Mouse (Mus musculus) cerebellum, adult 8-10 months (tissue): ENCODE measurements around the gene Fbxo41.
"Not testable (repeated sequence)": the region's sequence is repeated elsewhere in the genome, so short reads cannot be mapped to it uniquely, and the experiment has no call there.

Experiments
- DNase-seq: peaks from one replicate; pipeline ENCODE4 v3.0.0; 2022

Fbxo41 gene

DNA sequence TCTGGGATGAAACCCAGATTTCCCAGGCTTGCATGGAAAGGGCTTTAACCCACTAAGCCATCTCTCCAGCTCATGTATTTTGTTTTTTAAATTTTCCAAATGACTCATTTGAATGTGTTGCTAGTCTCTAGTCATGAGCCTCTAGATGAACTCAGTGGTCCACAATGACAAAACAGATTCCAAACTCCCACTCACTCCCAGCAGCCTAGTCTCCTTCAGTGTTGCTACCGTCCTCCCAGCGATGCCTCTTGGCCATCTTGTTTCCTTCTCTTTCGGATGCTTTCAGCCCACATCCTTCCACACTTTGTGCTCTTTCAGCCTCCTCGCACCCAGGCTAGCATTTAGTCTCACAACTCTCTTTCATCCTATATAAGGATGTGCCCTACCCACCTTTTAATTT, 12.5 kb downstream of the Fbxo41 start:
- DNase-seq, result no peak

DNA sequence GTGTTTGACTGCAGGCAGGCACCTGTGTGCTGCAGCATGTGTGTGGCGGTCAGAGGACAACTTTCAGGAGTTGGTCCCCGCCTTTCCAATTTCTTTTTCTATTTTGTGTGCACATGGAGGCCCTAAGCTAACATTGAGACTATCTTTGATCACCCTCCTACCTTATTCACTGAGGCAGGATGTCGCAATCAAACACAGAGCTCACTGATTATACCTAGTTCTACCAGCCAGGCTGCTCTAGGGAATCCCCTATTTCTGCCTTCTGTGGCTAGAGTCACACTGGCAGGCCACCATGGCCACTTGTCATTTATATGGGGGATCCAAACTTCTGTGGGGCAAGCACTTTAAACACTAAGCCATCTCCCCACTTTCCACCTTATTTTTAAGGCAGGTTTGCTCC, 13.1 kb downstream of the Fbxo41 start:
- no peak for DNase-seq

DNA sequence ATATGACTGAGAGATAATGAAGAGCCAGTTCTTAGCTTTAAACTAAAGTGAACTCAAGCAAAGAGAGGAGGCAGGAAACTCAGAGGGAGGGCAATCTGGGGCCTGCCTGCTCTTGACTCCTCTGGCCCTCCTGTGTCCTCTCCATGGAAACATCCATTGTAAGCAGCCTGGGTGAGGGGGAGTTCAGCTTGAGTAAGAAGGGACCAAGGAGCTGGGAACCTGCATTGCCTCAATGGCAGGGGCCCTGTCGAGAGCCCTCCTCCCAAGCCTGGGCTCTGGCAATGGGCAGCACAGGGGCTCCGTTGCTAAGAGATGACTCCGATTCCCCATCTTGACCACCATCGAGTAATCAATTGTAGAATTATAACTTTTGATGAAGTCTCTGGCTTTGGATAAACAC, 14.3 kb downstream of the Fbxo41 start:
- DNase-seq, result no peak

DNA sequence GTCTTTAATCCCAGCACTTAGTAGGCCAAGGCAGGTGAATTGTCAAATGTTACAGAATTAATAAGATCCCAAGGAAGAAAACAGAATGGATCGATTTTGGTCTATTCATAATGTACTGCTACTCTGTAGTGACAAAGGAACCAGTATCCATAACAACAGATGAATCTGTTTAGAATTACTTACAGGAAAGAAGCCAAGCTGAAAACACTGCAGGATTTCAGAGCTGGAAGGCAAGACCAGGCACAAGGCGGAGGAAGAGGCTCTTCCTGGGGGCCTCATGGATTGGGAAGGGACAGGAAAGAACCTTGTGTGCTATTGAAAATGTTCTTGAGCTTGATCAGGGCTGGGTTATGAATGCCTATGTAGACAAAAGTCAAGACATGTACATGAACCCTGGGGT, 17.1 kb downstream of the Fbxo41 start:
- DNase-seq, result no peak

DNA sequence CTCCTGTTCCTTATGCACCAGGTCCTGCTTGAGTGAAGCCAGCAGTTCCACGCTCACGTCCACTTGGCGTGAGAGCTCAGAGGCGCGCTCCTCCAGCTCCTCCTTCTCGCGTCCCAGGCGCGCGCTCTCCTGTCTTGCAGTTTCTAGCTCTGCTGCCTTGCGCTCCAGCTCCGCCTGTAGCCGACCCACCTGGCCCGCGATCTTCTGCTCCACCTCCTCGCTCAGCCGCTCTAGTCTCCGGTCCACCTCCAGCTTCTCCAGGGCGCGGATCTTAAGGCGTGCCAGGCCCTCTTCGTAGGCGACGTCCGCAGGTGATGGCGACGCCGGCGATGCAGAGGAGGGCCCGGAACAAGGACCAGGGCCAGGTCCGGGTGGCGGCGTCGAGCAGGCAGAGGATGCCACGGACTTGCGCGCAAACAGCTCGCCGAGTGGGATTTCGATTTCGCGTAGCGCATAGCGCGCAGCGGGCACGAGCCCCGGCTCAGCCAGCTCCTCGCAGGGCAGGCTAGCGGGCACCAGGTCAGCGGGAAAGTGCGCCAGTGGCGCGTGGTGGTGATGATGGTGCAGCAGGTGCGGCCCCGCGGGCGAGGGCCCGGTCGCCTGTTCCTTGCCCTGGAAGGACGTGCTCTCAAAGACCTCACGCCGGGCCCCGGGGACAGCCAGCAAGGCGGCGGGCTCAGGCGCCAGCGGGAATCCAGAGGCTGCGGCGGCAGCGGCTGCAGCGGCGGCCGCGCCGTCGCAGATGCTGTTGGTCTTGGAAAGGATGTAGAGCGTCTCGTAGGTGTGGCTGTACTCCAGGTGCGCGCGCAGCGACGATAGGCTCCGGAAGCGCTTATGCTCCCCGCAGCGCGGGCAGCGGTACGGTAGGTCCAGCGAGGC, 18.7 kb downstream of the Fbxo41 start:
- DNase-seq, result peak; percentile 40

DNA sequence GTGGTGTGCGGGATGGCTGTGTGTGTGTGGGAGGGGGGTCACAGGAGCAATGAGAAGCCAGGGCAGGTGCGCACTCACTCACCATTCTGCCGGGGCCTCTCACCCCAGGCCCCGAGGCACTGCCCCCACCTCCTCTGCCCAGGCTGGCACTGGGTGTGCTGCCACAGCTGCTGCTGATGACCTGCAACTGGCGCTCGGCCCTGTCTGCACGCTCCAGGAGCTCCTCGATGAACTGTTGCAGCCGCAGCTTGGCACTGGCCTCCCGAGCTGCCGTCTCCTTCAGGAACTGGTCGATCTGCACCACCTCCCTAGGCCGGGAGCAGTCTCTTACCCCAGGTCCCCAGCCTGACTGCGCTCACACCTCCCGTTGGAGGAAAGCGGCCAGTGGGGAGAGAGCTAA, 22.1 kb downstream of the Fbxo41 start:
- DNase-seq, result no peak

DNA sequence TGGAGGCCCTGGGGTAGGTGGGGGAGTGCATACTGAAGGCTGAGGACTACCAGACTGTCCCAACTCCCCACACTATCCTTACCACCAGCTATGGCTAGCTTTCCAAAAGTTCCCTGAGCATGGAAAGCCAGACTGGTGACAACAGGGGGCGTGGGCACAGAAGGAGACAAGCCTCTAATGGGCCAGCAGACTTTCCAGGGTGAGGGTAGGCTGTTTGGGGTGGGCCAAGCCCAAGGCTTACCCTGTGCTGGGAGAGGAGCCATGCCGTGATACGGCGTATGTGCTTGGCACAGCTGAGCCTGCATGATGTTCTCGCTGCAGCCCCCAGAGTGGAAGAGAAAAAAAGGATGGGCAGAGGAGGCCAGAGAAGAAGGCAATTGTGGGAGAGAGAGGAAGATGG, 22.8 kb downstream of the Fbxo41 start:
- no peak for DNase-seq

DNA sequence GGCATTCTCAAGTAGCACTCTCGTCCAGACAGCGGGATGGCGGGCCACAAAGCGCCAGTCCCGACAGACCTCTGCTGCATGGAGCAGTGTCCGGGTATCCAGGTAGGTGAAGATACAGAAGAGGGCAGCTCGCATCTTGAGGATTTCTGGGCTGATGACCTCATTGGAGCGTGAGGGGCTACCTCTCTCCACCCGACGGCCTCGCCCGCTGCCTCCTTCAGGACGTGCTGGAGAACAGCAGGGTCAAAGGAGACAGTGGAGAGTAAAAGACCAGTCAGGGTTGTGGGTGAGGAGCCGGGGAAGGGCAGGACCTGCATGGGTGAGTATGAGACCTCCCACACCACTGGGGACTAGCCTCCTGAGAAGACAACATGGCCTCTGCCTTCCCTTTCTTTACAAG, 24.4 kb downstream of the Fbxo41 start:
- DNase-seq, result no peak

DNA sequence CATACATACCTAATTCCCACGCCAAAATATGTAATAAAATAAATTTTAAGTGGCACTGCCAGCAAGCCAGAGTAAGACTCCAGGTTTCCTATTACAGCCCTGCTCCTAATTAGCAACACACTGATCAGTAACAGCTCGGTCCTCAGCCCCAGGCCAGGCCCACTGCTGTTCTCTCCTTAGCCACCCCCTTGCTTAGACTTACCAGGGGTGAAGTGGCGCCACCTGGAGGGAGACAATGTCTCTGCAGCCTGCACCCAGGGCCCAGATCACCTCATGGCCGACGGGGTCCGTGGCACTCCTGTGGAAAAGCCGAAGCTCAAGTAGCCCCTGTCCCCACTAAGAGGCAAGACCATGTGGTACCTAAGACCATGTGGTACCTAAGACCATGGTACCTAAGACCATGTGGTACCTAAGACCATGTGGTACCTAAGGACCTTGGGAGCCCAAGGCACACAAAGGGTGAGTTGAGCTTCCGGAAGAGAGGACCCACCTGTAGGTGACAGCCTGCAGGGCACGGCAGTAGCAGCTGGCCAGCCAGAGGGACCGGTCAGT, 25.4 kb downstream of the Fbxo41 start:
- DNase-seq, result no peak

DNA sequence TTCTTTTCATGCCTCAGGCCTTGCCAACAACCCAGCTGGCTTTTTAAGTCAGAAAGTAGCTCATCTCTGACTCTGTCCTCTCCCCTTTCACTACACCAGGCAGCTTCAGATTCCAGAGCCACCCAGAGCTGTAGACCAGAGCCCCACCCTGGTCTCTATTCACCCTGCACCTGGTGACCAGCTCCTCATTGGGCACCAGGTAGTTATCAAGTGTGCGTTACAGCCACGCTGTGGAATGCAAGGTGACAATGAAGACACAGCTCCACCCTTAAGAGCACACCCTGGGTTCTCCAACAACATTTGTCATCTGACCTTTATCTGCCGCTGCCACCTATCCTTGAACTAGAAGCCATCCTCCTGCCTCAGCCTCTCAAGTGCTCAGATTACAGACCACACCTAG, 27.2 kb downstream of the Fbxo41 start:
- DNase-seq, result no peak

DNA sequence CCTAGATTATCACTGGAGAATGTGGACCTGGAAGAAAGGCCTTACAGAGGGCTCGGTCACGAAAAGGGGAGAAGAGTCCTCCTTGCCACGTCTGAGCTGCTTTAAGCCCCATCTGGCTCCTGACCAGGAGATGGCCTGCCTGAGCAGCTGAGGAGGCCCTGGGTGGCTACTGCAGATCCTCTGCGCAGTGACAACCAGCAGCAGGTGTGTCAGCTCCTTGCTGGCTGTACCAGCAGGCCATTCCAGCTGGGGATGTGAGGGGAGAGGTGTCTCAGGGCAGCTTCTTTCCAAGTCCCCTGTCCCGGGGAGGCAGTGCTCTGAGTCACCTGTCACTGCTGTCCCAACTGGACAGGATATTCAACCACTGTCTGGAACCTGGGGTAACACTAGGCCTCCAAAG, 30.3 kb downstream of the Fbxo41 start:
- no peak for DNase-seq

DNA sequence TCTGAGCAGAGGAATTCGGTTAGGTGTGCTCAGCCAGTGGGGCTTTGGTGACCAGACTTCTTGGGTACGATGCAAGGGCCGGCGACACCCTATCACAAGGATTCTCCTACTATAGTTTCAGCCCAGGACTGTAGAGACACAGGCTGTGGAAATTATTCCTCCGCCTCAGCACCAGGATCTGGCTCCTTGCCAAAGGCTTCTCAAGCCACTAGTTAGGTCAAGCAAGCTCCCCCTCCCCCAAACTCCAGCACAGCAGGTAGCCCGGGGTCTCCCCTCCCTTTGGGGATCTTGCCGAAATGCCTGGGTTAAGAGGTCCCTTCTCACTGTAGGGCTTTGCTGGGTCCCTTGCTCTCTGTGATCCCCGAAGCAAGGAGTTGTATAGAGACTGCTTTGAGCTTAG, 30.8 kb downstream of the Fbxo41 start:
- DNase-seq, result no peak

DNA sequence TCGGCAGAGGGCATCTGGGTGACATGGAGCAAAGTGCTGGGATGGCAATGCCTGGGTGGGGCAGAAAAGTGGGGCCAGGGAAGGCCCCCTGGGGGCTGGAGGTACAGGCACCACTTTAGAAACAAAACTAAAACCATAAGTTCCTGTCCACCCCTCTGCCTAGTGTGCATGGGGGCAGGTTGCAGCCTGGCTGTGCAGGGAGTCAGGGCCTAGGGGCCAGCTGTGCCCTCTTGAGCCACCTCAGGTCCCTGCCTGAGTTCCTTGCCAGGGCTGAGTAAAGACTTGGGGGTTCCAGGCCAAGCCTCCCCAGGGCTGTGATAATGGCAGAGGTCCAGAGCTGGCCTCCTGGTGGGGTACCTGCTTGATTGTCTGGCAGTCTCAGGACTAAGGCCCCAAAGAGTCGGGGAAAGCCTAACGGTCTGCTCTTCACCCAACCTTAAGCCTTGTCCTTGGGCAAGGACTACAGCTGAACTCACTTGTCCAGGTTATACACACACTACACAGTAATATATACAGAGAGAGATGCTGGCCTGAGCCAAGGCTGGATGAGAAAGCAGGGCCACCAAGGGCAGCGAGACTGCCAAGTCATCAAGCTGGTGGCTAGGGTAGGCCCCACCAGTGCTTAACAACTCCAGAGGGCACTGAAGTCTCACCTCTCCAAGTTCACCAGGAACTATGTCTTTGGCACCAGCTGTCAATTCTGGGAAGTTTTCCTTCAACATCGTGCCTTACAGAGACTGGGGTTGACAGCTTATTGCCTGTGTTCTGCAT, 32.9 kb downstream of the Fbxo41 start:
- no peak for DNase-seq

DNA sequence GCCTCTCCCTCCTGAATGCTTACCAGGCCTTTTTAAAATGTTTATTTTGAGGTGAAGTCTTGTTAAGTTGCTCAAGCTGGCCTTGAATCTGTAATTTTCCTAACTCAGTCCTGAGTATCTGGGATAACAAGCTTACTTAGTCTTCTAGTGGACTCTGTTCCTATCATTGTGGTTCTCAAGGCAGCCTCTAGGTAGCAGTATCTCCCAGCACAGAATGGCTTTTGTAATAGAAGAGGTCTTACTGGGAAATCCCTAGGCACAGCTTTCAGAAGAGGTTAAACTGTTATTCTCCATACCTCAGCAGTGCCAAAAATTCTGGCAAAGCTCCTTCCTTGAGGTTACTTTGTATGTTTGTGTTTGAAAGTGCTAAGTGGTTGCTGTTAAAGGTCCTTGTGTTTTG, 37.4 kb downstream of the Fbxo41 start:
- no peak for DNase-seq

DNA sequence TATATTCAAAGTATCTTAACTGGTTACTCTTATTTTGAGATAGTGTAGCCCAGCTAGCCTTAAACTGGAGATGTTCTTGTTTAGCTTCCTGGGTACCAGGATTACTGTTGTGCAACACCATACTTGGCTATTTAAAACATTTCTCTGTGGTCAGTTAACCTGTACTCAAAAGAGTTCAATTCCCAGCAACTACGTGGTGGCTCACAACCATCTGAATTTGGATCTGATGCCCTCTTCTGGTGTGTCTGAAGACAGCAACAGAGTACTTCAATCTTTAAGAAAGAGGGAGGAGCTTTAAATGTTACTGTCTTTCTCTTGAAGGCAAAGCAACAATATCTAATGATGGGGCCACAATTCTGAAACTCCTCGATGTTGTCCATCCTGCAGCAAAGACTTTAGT, 43.2 kb downstream of the Fbxo41 start:
- no peak for DNase-seq

DNA sequence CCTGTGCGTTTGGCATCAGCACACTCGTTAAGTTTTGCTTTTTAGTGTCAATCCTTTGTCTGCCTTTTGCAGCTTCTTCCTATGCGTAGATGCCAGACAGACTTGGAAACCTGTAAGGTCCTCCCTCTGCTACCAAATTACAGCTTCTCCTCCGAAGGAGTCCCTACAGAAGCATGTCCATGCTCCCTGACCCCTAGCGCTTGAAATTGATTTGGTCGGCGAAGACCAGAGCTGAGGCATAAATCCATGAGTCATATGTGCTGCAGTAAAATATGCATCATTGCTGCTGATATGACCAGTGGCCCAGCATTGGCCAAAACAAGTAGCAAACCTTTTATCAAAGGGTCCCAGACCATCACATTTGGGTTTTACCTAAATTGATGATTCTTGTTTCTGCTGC, 50.0 kb downstream of the Fbxo41 start:
- DNase-seq, result no peak

DNA sequence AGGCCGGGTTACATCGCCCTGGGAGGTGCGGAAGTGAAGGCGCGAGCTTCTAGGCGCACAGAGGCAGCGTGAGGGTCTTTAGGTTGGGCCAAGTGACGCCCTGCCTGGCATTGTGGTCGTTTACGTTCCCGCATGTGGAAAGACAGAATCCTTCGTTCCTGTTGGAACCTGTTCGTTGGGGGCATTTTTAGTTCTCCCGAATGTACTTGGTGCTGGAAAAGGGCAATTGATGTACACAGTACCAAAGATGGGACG, 50.5 kb downstream of the Fbxo41 start:
- no peak for DNase-seq

DNA sequence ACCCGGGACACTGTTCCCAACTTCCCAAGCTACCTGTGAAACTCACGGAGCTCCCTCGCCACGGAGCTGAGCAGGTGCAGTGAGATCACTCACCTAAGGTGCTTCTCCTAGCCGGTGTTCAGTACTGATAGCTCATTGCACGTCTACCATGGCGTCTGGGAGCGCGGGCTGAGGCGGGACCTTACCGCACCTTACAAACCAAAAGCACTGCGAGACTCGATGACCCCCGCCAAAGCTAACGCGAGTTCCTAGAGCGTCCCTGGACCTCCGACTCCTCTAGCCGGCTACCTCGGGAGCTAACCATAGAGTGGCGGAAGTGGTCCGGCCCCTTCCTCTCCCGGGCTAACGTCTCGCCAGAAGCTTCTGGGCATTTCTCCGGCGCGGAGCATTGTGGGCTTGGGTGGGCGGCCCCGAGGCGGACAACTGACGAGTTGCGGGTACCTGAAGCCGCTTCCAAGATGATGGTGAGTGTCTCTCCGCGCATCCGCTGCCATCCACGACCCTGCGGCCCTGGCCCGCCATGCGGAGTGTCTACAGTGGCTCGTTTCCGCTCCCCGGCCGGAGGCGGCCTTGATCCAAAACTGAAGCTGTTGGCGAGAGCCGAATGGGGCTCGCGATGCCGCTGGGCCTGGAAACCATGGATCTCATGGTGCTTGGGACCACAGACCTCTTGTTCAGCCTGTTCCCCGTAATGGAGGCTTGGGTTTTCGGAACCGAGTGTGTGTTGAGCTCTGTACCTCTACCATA, 51.0 kb downstream of the Fbxo41 start, which contains the start of gene Pradc1:
Gene Pradc1, minus strand, starts transcription at position 307 of the 747 bp plus-strand sequence.
- DNase-seq, result peak; percentile 95

DNA sequence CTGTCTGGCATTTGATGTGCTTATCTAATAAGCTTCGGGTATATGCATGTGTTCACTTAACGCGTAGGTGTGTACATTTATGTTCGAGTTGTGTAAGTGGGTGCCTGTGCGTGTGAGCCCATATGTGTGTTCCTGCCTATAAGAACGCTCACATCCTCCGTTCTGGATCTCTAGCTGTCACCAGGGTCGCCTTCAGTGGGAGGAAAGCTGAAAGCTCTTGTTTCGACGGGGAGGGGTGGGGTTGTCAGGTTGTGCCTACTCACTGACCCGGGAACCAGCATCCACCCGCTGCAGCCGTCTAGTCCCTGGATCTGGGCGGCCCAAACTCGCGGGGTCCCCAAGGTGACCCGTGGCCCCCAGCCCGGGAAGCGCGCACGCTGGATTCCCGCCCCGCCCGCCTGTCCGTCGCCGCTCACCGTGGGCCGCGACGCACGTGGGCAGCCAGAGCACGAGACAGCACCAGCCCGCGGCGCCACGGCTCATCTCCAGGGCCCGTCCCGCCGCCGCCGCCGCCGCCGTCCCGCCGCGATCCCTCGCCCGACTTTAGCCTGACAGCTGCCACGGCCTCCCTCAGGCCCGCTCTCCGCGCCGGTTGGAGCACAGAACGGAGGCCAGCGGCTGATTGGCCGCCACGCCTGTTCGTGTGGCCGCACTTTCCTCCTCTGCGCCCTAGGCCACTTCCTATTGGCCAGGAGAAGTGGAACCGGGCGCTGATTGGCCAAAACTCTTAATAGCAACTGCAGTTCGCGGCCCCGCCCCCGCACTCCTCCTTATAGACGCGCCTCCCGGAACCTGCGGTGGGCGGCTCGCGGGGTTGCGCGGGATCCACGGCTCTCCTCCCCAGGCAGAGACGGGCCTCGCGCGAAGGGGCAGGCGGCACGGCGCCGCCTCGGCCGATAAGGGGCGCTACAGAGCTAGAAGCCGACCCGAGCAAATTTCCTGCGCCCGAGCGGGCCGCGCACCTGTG, 51.8 kb downstream of the Fbxo41 start, which contains the start of gene Cct7:
Gene Cct7, plus strand, starts transcription at position 818 of the 967 bp plus-strand sequence.
- DNase-seq, result peak; percentile 97

DNA sequence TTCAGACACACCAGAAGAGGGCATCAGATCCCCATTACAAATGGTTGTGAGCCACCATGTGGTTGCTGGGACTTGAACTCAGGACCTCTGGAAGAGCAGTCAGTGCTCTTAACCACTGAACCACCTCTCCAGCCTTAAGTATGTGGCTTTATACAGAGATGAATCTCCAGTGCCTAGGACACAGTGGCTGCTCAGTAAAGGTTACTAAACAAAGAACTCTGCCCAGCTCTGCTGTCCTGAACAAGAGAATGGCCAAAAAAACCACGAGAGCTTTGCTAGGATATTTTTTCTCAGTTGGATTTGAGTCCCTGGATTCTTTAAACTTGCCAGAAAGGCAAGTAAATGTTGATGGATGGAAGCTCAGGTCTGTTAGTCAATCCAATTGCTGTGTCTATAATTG, 52.7 kb downstream of the Fbxo41 start:
- DNase-seq, result not testable (repeated sequence)

DNA sequence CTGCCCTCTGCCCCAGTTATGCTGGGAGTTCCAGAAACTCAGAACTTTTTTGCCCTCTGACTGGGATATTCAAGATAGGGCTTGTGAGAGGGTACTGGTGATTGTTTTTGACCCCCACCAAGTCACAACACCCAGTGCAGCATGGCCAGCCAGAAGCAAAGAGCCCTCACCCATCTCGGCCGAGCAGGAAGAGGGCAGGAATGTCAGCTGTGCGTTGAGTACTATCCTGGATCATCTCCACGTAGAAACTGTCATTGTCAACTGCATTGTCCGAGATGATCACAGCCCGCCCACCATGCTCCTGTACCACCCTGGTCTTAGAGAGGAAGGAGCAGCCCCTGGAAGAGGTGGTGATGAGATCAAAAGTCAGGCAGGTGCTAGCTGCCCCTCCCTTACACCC, 55.4 kb downstream of the Fbxo41 start:
- DNase-seq, result no peak

DNA sequence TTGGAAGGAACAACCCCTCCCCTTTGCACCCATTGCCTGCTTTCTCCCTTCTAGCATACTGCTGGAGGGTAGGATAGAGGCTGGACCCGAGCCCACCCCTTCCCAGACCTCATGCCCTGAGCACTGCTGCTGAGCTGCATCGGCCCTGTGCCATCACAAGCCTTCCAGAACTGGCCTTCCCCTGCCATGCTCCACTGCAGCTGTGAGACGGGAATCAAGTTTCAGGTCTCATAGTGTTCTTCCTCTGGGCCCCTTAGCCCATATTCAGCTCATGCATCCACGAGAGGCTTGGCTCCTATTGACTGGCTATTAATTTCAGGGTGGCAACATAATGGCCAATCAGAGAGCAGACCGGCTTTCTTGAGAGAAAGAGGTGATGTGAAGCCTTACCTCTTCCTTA, 57.5 kb downstream of the Fbxo41 start:
- no peak for DNase-seq
